Mouse (Mus musculus): ENCODE measurements around the gene Swsap1.

Swsap1 gene

GRCm38 (mm10) chr9:21962416-21963059 lies 7.0 kb downstream of the Swsap1 start:
- peak; percentile 42 to 62 for DNase-seq (ENCODE audit: low spot score in 2 of 2)

GRCm38 (mm10) chr9:21963417-21963816 lies 7.9 kb downstream of the Swsap1 start, which contains the start of gene Epor:
Gene Epor, minus strand, starts transcription at chr9:21963506.
- DNase-seq (ENCODE audit: low spot score in 2 of 2), result peak; percentile 66 to 81

GRCm38 (mm10) chr9:21968883-21969282 lies 13.3 kb downstream of the Swsap1 start:
- no peak for DNase-seq (ENCODE audit: low spot score in 2 of 2)

- DNase-seq (ENCODE audit: low spot score in 2 of 2), result no peak
Measured at GRCm38 (mm10) chr9:21969304-21969703, 13.7 kb downstream of the Swsap1 start.

- no peak for DNase-seq (ENCODE audit: low spot score in 2 of 2)
Measured at GRCm38 (mm10) chr9:21976626-21977175, 21.1 kb downstream of the Swsap1 start.

GRCm38 (mm10) chr9:21977331-21977730 lies 21.8 kb downstream of the Swsap1 start:
- no peak for DNase-seq (ENCODE audit: low spot score in 2 of 2)

- no peak for DNase-seq (ENCODE audit: low spot score in 2 of 2)
Measured at GRCm38 (mm10) chr9:21977972-21978371, 22.4 kb downstream of the Swsap1 start.

GRCm38 (mm10) chr9:21978398-21979128 lies 23.0 kb downstream of the Swsap1 start:
- DNase-seq (ENCODE audit: low spot score in 2 of 2), result no peak

GRCm38 (mm10) chr9:21983911-21984310 lies 28.4 kb downstream of the Swsap1 start:
- no peak for DNase-seq (ENCODE audit: low spot score in 2 of 2)

GRCm38 (mm10) chr9:21987592-21988342 lies 32.2 kb downstream of the Swsap1 start:
- no peak for DNase-seq (ENCODE audit: low spot score in 2 of 2)

- DNase-seq (ENCODE audit: low spot score in 2 of 2), result no peak
Measured at GRCm38 (mm10) chr9:21988421-21989101, 33.0 kb downstream of the Swsap1 start.

GRCm38 (mm10) chr9:21989230-21990110 lies 33.9 kb downstream of the Swsap1 start, which contains the start of gene Rgl3:
Gene Rgl3, minus strand, starts transcription at chr9:21989446.
- DNase-seq (ENCODE audit: low spot score in 2 of 2), result peak; percentile 51 to 57

- no peak for DNase-seq (ENCODE audit: low spot score in 2 of 2)
Measured at GRCm38 (mm10) chr9:21992227-21992626, 36.7 kb downstream of the Swsap1 start.

- DNase-seq (ENCODE audit: low spot score in 2 of 2), result no peak
Measured at GRCm38 (mm10) chr9:21996178-21996867, 40.8 kb downstream of the Swsap1 start.

- DNase-seq (ENCODE audit: low spot score in 2 of 2), result no peak
Measured at GRCm38 (mm10) chr9:22000296-22000695, 44.7 kb downstream of the Swsap1 start.

GRCm38 (mm10) chr9:22001633-22002032 lies 46.1 kb downstream of the Swsap1 start:
- DNase-seq (ENCODE audit: low spot score in 2 of 2), result no peak

- peak; percentile 100 for DNase-seq (ENCODE audit: low spot score in 2 of 2)
Measured at GRCm38 (mm10) chr9:22002194-22003162, 46.9 kb downstream of the Swsap1 start, which contains the start of the genes Ccdc151 and Prkcsh. Gene Ccdc151, minus strand, starts transcription at chr9:22002634. Gene Prkcsh, plus strand, starts transcription at chr9:22002806.

- DNase-seq (ENCODE audit: low spot score in 2 of 2), result no peak
Measured at GRCm38 (mm10) chr9:22003163-22003554, 47.6 kb downstream of the Swsap1 start.

- no peak for DNase-seq (ENCODE audit: low spot score in 2 of 2)
Measured at GRCm38 (mm10) chr9:22004546-22004945, 49.0 kb downstream of the Swsap1 start.

Data from heart, adult 9 months (tissue).